Mouse (Mus musculus): ENCODE data around the gene Ss18l1.

DNA sequence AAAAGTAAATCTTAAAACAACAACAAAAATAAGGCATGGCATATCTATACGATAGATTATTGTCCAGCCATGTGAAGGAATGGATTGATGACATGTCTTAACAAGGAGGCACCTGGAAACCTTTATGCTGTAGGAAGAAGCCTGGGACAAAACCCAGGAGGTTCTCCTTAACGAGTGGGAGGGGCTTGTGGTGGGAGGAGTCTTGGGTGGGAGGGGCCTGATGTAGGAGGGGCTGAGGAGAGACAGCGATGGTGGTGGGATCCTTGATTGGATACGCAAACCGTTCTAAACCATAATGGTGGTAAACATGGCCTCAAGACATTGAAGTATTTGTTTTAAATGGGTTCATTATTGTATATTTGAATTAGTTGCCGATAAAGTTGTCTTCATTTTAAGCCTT lies 30.9 kb upstream of the Ss18l1 start:
- TF ChIP-seq USF1 (IDR thresholded peaks at IDR 0.05; ENCODE audit: low read depth) (no peak), MAX (IDR thresholded peaks at IDR 0.05; ENCODE audit: low read depth) (no peak), POLR2AphosphoS2 (IDR thresholded peaks at IDR 0.05; ENCODE audit: insufficient read length, low read depth) (no peak), POLR2A (IDR thresholded peaks at IDR 0.05; ENCODE audit: insufficient read length, low read depth) (no peak), E2F4 (IDR thresholded peaks at IDR 0.05; ENCODE audit: insufficient read depth) (no peak), SRF (IDR thresholded peaks at IDR 0.05; ENCODE audit: control insufficient read depth, insufficient read length, low read depth) (no peak)

Measured in myocyte (in vitro differentiated cells).